Mouse (Mus musculus) cerebellum, adult 2 months (tissue): ENCODE results near the gene Plekhm3. TPM values are rescaled to one million over a fixed set of nuclear protein-coding genes. Genes with fewer than 3 reads are reported as not detected.

Experiments
- DNase-seq, 2 experiments: peaks; one replicate each; pipeline ENCODE4 v3.0.0; 2021
- H3K27ac ChIP-seq: fragments of 200-500 bp; 2 replicates; pipeline ENCODE4 v1.5.1; 2012; ENCODE audit warnings: low read length, control low read depth, inconsistent platforms; ENCODE audit not compliant: insufficient read depth
- H3K27me3 ChIP-seq: fragments of 200-500 bp; 2 replicates; pipeline ENCODE4 v1.6.1; 2012; ENCODE audit warnings: inconsistent platforms, mild to moderate bottlenecking, low read length, moderate library complexity; ENCODE audit not compliant: control insufficient read depth, insufficient read depth
- H3K4me1 ChIP-seq: fragments of 200-500 bp; 2 replicates; pipeline ENCODE4 v1.6.1; 2011; ENCODE audit warnings: low read length; ENCODE audit not compliant: control insufficient read depth, insufficient read depth
- H3K4me3 ChIP-seq: fragments of 200-500 bp; replicated peaks from 2 replicates; pipeline ENCODE3; 2011; ENCODE audit warnings: mild to moderate bottlenecking, low read depth, low read length, control low read depth; ENCODE audit not compliant: insufficient read depth
- CTCF ChIP-seq: fragments of 200-500 bp; IDR thresholded peaks from 2 replicates; pipeline ENCODE4 v1.5.1; 2011; ENCODE audit warnings: low read depth, mild to moderate bottlenecking, control low read depth, low read length, moderate library complexity, borderline replicate concordance; ENCODE audit not compliant: insufficient read depth
- POLR2A ChIP-seq: fragments of 200-500 bp; IDR thresholded peaks from 2 replicates; pipeline ENCODE4 v1.6.1; 2011; ENCODE audit warnings: low read length, control low read depth, borderline replicate concordance; ENCODE audit not compliant: insufficient read depth
- WGBS: fragments of 180-500 bp; shearing (Covaris S2); methylation state at CpG from one replicate; pipeline ENCODE4 v1.1.7; 2018; 5-methylcytosine and 5-hydroxymethylcytosine counted together
- polyA plus RNA-seq: library from polyadenylated mRNA; depleted of rRNA; stranded (reverse); fragments of >200 nt; gene quantifications from 2 replicates; pipeline ENCODE4 v1.2.3, GENCODE M21; 2012; rRNA removed

Gene Plekhm3
- polyA plus RNA-seq, 1 experiment: 14.5 TPM

DNA sequence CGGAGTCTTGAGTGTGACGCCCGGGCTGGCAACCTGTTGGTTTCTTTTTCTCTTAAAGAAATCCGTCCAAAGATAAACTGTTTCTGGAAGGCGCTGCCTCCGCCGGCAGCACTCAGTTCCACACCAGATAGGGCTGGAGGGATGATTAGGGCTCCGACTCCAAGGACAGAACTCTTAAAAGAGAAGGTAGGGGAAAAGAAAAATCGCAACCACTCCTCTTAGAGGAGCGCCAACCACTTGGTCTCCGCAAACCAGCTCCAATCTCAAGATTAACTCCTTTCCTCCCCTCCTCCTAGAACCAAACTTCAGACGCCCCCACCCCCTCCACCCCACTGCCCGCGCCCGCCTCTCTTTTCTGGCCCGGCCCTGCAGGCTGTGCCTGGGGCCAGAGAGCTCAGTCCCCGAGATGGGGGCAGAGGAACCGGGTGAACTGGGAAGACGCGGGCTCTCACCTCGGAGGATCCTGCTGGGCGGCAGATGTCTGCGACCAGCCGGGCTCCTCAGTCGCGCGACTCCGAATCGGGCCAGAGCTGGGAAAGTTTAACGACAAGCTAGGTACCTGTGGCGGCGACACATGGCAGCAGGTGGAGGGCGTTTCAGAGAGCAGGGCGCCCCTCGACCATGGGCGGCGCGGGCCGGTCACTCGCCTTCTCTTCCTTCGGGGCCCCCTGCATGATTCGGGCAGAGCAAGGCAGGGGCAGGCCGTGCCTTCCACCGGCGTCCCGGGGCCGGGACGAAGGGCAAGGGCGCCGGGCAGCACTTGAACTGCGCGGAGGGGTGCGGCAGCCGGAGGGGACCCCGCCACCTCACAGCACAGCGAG, 219.7 kb downstream of the Plekhm3 start:
- under 1% methylated on average over 55 of the region's 56 CpGs for WGBS
- no peak overlapping the region for H3K27ac ChIP-seq
- TF ChIP-seq POLR2A: no peak
- TF ChIP-seq CTCF: no peak
- peaks cover 2% of the 10 kb centered on the region; the same call in 1 of the 2 replicates for H3K27me3 ChIP-seq
- peak overlapping the region; percentile 71 for H3K4me3 ChIP-seq
- H3K4me1 ChIP-seq: peaks cover 10% of the 10 kb centered on the region
- DNase-seq: peak; percentile 57

Other genes starting within 250 kb of the Plekhm3 start
- 0.98 and 1.0 TPM in 2 replicates for gene Fzd5, start 219.1 kb downstream of the Plekhm3 start, polyA plus RNA-seq
- not detected in 2 replicates for gene Akr1cl, start 75.9 kb upstream of the Plekhm3 start, polyA plus RNA-seq
- gene Cryge, start 94.3 kb upstream of the Plekhm3 start, polyA plus RNA-seq: not detected in 2 replicates
- gene Crygd, start 106.6 kb upstream of the Plekhm3 start, polyA plus RNA-seq: not detected in 2 replicates
- gene Crygc, start 116.9 kb upstream of the Plekhm3 start, polyA plus RNA-seq: not detected in 2 replicates
- gene Crygb, start 125.5 kb upstream of the Plekhm3 start, polyA plus RNA-seq: not detected in 2 replicates
- gene Cryga, start 146.5 kb upstream of the Plekhm3 start, polyA plus RNA-seq: 0.44 and 0.57 TPM in 2 replicates
- 0.82 and 1.0 TPM in 2 replicates for gene Gm28845, start 162.7 kb upstream of the Plekhm3 start, polyA plus RNA-seq
- gene D630023F18Rik, start 166.4 kb upstream of the Plekhm3 start, polyA plus RNA-seq: 2.2 and 3.1 TPM in 2 replicates
- 33.2 and 35.3 TPM in 2 replicates for gene Idh1, start 229.7 kb upstream of the Plekhm3 start, polyA plus RNA-seq
- 12.9 and 14.3 TPM in 2 replicates for gene Pikfyve, start 229.9 kb upstream of the Plekhm3 start, polyA plus RNA-seq